Mouse (Mus musculus): ENCODE results near the gene Ccdc88c.

The Ccdc88c gene

GRCm38 (mm10) chr12:100997830-100998563, 30.9 kb downstream of the Ccdc88c start:
- no peak for DNase-seq (ENCODE audit: low spot score in 2 of 2)

GRCm38 (mm10) chr12:100996378-100996898, 32.4 kb downstream of the Ccdc88c start:
- no peak for DNase-seq (ENCODE audit: low spot score in 2 of 2)

DNA sequence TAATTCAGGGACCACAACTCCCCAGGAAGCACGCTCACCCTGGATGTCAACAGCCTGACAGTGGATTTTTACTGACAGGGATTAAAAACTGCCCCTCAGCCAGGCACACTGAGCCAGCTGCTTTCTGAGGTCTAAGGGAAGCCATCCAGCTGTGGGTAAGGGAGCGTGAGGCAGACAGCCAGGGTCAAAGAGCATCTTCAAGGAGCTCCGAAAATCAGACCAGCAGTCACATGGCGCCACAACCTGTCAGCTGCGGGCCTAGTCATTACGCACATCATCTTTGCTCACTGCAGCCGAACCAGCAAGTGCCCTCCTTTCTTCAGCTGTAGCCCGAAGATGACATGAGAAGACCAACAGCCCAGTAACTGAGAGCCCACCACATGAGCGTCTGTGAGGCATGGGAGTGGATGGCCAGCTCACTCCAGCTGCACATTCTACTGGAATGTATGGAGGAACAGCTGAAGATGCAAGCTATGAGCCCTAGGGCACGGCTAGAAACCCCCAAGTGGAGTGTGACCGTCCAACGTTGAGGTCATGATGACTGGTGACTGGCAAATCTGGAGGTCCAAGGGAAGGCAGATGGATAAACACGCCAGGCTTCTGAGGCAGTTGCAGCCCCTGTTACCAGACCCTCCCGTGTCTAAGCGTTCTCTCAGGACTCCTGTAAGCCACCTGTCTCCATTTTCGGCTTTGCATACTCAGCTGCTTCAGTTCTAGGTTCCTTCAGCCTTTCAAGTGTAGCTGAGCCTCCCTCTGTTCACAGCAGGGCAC, 33.1 kb downstream of the Ccdc88c start:
- no peak for DNase-seq (ENCODE audit: low spot score in 2 of 2)

- DNase-seq (ENCODE audit: low spot score in 2 of 2): no peak
These were observed 34.5 kb downstream of the Ccdc88c start for GRCm38 (mm10) chr12:100994140-100995015.

DNA sequence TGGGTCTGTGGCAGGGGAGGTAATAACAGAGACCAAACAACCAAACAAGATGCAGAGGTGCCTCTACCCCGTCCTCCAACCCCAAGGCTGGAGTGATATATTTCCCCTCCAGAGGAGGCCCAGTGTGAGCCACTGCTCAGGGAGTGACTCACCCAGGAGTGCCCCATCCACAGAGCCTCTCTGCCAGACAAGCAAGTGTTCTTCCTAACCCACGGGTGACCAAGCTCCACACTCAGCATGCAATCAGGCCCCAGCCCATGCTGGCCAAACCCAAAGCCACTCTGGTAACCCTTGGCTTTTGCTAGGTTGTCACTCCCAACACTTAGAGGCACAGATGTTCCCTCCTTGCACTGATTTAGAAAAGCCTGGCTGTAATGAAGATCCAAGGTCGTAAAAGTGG, 35.7 kb downstream of the Ccdc88c start:
- DNase-seq (ENCODE audit: low spot score in 2 of 2): no peak

DNA sequence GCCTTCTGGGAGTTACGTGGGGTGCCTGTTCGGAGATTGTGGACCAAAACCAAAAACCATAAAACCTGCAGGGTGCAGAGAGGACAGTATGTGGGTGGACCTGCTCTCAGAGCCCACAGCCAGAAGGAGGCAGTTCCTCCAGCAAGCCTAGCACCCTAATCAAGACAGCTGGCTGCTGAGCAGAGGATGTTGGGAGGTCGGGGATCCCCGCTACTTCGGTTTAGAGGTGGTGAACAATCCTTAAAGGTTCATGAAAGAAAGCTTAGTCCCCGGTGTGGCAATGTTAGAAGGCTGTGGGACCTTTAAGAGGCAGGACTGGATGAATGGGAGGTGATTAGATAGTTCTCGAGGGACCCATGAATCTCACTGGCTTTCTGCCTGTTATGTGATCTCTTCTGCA, 36.4 kb downstream of the Ccdc88c start:
- DNase-seq (ENCODE audit: low spot score in 2 of 2): no peak

- DNase-seq (ENCODE audit: low spot score in 2 of 2): no peak
These were observed 37.7 kb downstream of the Ccdc88c start for GRCm38 (mm10) chr12:100991119-100991518.

GRCm38 (mm10) chr12:100990291-100990690, 38.6 kb downstream of the Ccdc88c start:
- DNase-seq (ENCODE audit: low spot score in 2 of 2): no peak

DNA sequence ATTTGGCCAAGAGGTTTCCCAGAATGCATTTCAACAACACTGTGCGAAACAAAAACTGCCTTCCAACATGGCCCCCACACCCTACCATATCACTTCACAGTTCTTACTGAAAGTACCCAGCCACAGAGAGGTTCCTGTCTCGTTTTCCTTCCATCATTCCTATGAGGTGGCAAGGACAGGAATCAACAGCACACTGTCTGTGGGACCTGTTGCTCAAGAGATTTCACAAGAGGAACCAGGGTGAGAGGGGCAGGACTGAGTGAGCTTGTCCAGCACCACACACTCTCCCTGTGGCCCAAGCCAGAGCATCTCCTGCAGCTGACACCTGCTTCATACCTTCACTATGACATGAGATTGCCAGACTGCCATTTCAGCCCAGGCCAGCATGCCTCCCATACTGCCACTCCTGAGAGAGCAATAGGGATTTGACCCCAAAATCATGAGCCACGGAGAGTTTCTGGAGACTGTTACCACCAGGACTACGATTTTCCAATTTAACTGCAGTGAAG, 39.0 kb downstream of the Ccdc88c start:
- no peak for DNase-seq (ENCODE audit: low spot score in 2 of 2)

GRCm38 (mm10) chr12:100988324-100989130, 40.3 kb downstream of the Ccdc88c start:
- peak; percentile 43 to 58 for DNase-seq (ENCODE audit: low spot score in 2 of 2)

DNA sequence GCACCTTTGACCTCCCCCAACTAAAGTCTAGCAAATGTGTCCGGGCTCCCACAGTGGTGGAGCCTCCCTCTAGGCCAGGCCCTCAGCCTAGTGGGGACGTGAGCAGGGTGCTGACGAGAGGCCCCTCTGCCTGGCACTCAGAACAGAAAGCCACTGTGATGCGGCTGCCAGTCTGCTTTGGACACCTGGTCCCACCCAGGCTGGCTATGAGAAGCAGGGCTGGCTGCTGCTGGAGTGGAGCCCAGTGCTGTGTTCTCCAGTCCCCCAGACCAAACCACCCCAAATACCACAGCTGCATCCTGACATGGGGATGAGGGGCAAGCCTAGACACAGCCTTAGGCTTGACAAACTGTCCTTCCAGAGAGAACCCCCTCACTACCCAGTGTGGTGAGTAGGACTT, 42.4 kb downstream of the Ccdc88c start:
- DNase-seq (ENCODE audit: low spot score in 2 of 2): no peak

DNA sequence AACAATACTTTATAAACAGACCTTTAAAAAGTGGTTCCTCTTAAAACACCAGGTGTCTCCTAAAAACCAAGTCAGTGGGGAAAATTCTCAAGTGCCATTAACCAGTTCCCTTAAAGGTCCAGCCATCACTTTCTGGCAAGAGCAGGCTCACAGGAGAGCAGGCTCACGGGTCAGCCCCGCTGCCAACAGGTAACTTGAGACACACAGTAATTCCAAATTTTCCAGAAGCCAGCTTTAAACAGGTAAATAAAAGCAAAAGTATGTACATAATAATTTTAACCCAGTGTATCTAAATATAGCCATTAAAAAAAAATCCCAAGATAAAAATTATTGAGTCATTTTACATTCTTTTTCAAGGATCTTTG, 43.1 kb downstream of the Ccdc88c start:
- DNase-seq (ENCODE audit: low spot score in 2 of 2): no peak

DNA sequence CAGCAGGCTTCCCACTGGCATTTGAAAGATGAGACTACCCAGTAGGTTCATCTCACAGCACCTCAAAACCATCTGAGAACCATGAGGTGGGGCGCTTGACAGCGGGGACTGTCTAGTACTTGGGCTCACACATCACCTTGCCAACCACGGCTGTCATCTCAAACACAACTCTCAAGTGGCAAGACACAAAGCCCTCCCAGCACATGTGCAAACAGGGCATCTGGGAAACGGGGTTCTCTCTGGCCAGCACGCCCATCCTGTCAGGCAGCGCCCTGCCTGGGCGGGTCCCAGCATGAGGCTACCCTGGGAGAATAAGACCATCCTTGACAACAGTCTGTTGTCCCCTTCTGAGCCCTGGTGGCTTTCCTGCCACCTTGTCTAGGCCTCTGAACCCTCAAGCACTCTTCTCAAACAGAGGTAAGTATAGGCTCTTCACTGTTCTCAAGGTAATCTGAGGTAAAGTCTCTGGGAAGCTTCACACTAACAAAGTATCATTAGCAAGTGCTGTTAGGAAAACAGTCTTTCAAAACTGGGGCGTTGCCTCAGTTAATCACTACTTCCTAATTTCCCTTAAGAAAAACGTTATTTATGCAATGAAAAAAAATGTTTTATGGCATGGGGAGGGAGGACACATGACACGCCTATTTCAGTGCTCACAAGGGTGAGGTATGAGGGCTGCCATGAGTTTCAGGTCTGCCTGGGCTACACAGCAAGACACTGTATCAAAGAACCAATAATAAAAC, 43.6 kb downstream of the Ccdc88c start:
- no peak for DNase-seq (ENCODE audit: low spot score in 2 of 2)

- no peak for DNase-seq (ENCODE audit: low spot score in 2 of 2)
These were observed 45.3 kb downstream of the Ccdc88c start for GRCm38 (mm10) chr12:100983565-100983964.

DNA sequence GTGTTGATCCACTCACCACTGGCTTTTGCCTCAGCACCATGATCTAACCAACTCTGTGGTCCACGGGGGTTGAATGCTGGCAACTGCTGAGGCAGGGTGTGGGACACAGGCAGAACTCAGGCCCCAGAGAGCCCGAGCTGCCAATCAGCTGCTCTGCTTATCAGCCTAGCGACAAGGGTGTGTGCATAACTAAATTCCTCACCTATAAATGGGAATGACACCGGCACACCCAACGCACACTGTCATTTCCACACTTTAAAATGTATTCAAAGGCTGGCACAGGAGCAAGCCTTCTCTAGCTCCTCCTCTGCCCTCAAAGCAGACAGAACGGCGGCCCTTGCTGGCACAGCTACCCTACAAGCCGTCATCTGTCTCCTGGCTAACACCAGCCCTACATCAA, 46.6 kb downstream of the Ccdc88c start:
- no peak for DNase-seq (ENCODE audit: low spot score in 2 of 2)

GRCm38 (mm10) chr12:100980551-100981008, 48.3 kb downstream of the Ccdc88c start:
- DNase-seq (ENCODE audit: low spot score in 2 of 2): no peak

GRCm38 (mm10) chr12:100979616-100980015, 49.2 kb downstream of the Ccdc88c start:
- DNase-seq (ENCODE audit: low spot score in 2 of 2): no peak

- no peak for DNase-seq (ENCODE audit: low spot score in 2 of 2)
These were observed 50.7 kb downstream of the Ccdc88c start for GRCm38 (mm10) chr12:100977958-100978725.

DNA sequence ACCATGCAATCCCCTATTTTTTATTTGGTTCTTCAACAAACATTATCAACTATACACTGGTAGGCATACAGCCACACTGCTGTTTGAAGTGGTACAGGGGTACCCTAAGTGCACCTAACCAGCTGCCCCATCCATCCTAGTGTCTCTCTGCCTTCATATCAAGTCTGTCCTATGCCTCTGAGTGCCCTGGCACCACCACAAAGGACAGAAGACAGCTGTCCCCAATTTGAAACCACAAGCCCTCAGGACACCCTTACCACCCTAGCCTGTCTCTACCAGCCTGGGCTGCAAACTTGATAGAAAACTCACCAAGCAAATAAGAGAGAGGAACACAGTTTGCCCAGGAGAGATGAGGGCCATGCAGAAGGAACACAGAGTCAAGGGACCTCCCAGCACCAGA, 51.3 kb downstream of the Ccdc88c start:
- no peak for DNase-seq (ENCODE audit: low spot score in 2 of 2)
